Mouse (Mus musculus) mature B cell (primary cell): ENCODE measurements around the gene Dgke.

ENCODE experiments used
- in situ Hi-C: fragments of 300-500 bp; cut with MboI; formaldehyde crosslinking; loops from 2 replicates; pipeline ENCODE4 v1.14.3; 2019

The Dgke gene

GRCm38 (mm10) chr11:89039325-89039724, 27.3 kb downstream of the Dgke start:
- in situ Hi-C loops, result no loop called here

GRCm38 (mm10) chr11:89038496-89038895, 28.2 kb downstream of the Dgke start:
- in situ Hi-C loops, result no loop called here

GRCm38 (mm10) chr11:89035552-89035951, 31.1 kb downstream of the Dgke start:
- in situ Hi-C loops, result no loop called here

GRCm38 (mm10) chr11:89034592-89034991, 32.1 kb downstream of the Dgke start:
- in situ Hi-C loops, result loop anchor here (5.0 kb wide), 1 partner anchor 42 kb away; no protein-coding TSS in a partner anchor

GRCm38 (mm10) chr11:89031189-89031588, 35.5 kb downstream of the Dgke start:
- in situ Hi-C loops, result loop anchor here (5.0 kb wide), 1 partner anchor 39 kb away; no protein-coding TSS in a partner anchor

- in situ Hi-C loops, result loop anchor here (5.0 kb wide), 1 partner anchor 38 kb away; no protein-coding TSS in a partner anchor
These were observed 36.1 kb downstream of the Dgke start for GRCm38 (mm10) chr11:89030552-89030951.

GRCm38 (mm10) chr11:89028871-89029405, 37.7 kb downstream of the Dgke start:
- in situ Hi-C loops, result no loop called here

- in situ Hi-C loops, result no loop called here
These were observed 38.7 kb downstream of the Dgke start for GRCm38 (mm10) chr11:89027955-89028361.

GRCm38 (mm10) chr11:89026117-89026516, 40.5 kb downstream of the Dgke start:
- in situ Hi-C loops, result no loop called here

GRCm38 (mm10) chr11:89025603-89026002, 41.0 kb downstream of the Dgke start:
- in situ Hi-C loops, result no loop called here

GRCm38 (mm10) chr11:89024181-89024881, 42.3 kb downstream of the Dgke start:
- in situ Hi-C loops, result no loop called here

- in situ Hi-C loops, result no loop called here
These were observed 43.2 kb downstream of the Dgke start for GRCm38 (mm10) chr11:89023477-89023876.

- in situ Hi-C loops, result no loop called here
These were observed 44.4 kb downstream of the Dgke start for GRCm38 (mm10) chr11:89022120-89022731.

- in situ Hi-C loops, result no loop called here
These were observed 45.0 kb downstream of the Dgke start for GRCm38 (mm10) chr11:89021687-89022086.

- in situ Hi-C loops, result no loop called here
These were observed 45.9 kb downstream of the Dgke start for GRCm38 (mm10) chr11:89020681-89021305.

GRCm38 (mm10) chr11:89017514-89018182, 49.0 kb downstream of the Dgke start:
- in situ Hi-C loops, result no loop called here

GRCm38 (mm10) chr11:89012241-89012640, 54.4 kb downstream of the Dgke start:
- in situ Hi-C loops, result no loop called here

GRCm38 (mm10) chr11:89009496-89009895, 57.2 kb downstream of the Dgke start:
- in situ Hi-C loops, result no loop called here

GRCm38 (mm10) chr11:89009066-89009465, 57.6 kb downstream of the Dgke start:
- in situ Hi-C loops, result no loop called here

- in situ Hi-C loops, result no loop called here
These were observed 59.1 kb downstream of the Dgke start for GRCm38 (mm10) chr11:89007582-89007981.

GRCm38 (mm10) chr11:89006404-89006803, 60.2 kb downstream of the Dgke start:
- in situ Hi-C loops, result no loop called here

GRCm38 (mm10) chr11:89005473-89005872, 61.2 kb downstream of the Dgke start:
- in situ Hi-C loops, result no loop called here
